Mouse (Mus musculus): ENCODE results near the gene Pon2. TPM values are rescaled to one million over a fixed set of nuclear protein-coding genes. Genes with fewer than 3 reads are reported as not detected.
"Not testable (repeated sequence)": the region's sequence is repeated elsewhere in the genome, so short reads cannot be mapped to it uniquely, and the experiment has no call there.

Gene Pon2
- polyA plus RNA-seq (2014; fragmentation: Nextera tagmentation; extraction: Ambion mirVana) = 60.1 and 61.2 TPM in 2 replicates

DNA sequence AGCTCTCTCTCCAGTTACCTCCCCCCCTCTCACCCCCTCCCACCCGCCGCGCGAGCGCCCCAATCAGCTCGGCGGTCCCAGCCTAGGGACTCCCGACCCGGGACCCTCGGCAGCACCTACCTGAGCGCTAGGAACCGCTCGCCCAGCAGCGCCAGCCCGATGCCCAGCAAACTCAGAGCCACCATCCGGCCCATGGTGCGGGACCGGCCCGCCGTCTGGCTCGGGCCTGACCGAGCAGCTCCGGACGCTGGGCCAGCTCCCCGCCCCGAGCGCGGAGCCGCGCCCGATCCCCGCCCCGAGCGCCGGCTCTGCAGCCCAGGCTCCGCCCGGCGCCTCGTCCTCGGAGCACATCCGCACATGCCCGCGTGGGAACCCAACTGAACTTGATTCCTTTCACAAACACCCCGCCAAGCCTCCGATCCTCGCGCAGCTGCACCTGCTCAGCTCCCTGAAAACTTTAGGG is at the start of gene Pon2:
TSS of gene Pon2 (minus strand) at position 364 of the 463 bp plus-strand sequence.
- peak within 1 kb of the TSS; percentile 77 for H3K9ac ChIP-seq (ENCODE audit: low read depth, low read length)
- 0 out of 2 replicates have a peak, but pooled peaks cover 2% of the 10 kb centered on the region for H3K36me3 ChIP-seq (ENCODE audit: control insufficient read depth, insufficient read depth, low read length)
- DNase-seq (ENCODE audit: low spot score) (peak; percentile 86), ATAC-seq (replicated peaks; ENCODE audit: low FRiP score) (peak; percentile 93)
- H3K9me3 ChIP-seq (ENCODE audit: control insufficient read depth, low read length) = no peaks in the 10 kb centered on the region
- peak within 1 kb of the TSS; percentile 64 for H3K4me3 ChIP-seq (ENCODE audit: low read depth, low read length)
- H3K4me1 ChIP-seq (replicated peaks; ENCODE audit: control insufficient read depth, insufficient read depth, low read length) = peaks cover 21% of the 10 kb centered on the region
- peak within 1 kb of the TSS; percentile 86 for H3K27ac ChIP-seq (ENCODE audit: low read depth, low read length)
- H3K4me2 ChIP-seq = peak within 1 kb of the TSS; percentile 68
- 1% methylated on average over 47 of the region's 47 CpGs for WGBS
- no peaks in the 10 kb centered on the region for H3K27me3 ChIP-seq (replicated peaks; ENCODE audit: control insufficient read depth, insufficient read depth, low read length)

DNA sequence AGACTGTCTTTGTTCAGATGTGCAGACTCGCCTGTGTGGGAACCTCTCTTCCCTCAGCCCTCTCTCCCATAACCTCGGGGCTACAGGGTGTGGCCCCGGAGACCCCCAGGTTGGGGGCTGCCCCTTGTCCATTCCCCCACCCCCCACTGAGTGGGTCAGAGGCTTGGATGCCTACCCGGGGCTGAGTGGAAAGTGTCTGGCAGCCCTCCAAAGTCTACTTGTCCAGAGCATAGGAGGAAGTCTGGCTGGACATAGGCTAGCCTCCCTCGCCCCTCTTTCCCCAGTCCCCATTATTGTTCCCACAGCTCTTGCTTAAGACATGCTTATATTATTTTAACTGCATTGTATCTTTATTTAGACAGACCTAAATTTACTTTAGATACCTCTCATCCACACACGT is 46.0 kb upstream of the Pon2 start:
- WGBS = 78% methylated on average over 6 of the region's 6 CpGs
- DNase-seq (ENCODE audit: low spot score) (no peak), ATAC-seq (replicated peaks; ENCODE audit: low FRiP score) (peak; percentile 47; the same call in 1 of the 2 replicates)

DNA sequence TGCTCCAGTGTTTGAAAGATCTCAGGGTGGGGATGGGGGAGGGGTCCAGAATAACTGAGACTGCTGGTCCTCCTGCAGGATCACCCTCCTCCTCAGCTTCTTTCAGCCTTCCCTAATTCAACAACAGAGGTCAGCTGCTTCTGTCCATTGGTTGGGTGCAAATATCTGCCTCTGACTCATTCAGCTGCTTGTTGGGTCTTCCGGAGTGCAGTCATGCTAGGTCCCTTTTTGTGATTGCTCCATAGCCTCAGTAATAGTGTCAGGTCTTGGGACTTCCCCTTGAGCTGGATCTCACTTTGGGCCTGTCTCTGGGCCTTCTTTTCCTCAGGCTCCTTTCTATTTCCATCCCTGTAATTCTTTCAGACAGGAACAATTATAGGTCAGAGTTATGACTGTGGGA is 41.0 kb upstream of the Pon2 start:
- DNase-seq (ENCODE audit: low spot score); H3K4me3 ChIP-seq (ENCODE audit: low read depth, low read length); H3K4me2 ChIP-seq; H3K27ac ChIP-seq (ENCODE audit: low read depth, low read length); H3K9ac ChIP-seq (ENCODE audit: low read depth, low read length); H3K36me3 ChIP-seq (ENCODE audit: control insufficient read depth, insufficient read depth, low read length); H3K27me3 ChIP-seq (replicated peaks; ENCODE audit: control insufficient read depth, insufficient read depth, low read length); H3K4me1 ChIP-seq (replicated peaks; ENCODE audit: control insufficient read depth, insufficient read depth, low read length); H3K9me3 ChIP-seq (ENCODE audit: control insufficient read depth, low read length); ATAC-seq (replicated peaks; ENCODE audit: low FRiP score): not testable (repeated sequence)
- 84% methylated on average over 1 of the region's 1 CpGs for WGBS

More for the DNA sequence above, 46.0 kb upstream of the Pon2 start:
- Histone ChIP-seq H3K36me3 (ENCODE audit: control insufficient read depth, insufficient read depth, low read length) (no peaks in the 10 kb centered on the region), H3K9ac (ENCODE audit: low read depth, low read length) (no peak overlapping the region), H3K27ac (ENCODE audit: low read depth, low read length) (no peak overlapping the region), H3K4me2 (no peak overlapping the region), H3K4me1 (replicated peaks; ENCODE audit: control insufficient read depth, insufficient read depth, low read length) (no peaks in the 10 kb centered on the region), H3K9me3 (ENCODE audit: control insufficient read depth, low read length) (no peaks in the 10 kb centered on the region), H3K27me3 (replicated peaks; ENCODE audit: control insufficient read depth, insufficient read depth, low read length) (no peaks in the 10 kb centered on the region), H3K4me3 (ENCODE audit: low read depth, low read length) (no peak overlapping the region)

DNA sequence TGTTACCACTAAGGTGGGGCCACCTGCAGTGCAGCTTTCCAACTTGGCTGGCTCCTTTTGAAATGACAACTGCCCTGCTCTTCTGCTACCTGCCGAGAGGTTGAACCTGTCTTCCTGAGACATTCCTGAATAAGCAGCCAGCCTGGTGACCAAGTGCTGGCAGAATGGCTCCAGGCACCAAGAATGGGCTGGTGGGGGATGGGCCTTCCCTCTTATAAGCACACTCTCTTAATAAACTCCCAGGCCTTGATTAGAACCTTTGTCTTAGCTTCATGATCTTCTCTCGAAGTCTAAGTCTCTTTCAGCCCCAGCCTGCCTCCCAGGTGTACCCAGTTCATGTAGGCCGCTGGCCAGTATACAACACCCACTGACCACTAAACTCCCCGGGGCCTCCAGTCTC is 40.5 kb upstream of the Pon2 start:
- DNase-seq (ENCODE audit: low spot score); H3K4me1 ChIP-seq (replicated peaks; ENCODE audit: control insufficient read depth, insufficient read depth, low read length); H3K27me3 ChIP-seq (replicated peaks; ENCODE audit: control insufficient read depth, insufficient read depth, low read length); H3K4me3 ChIP-seq (ENCODE audit: low read depth, low read length); H3K27ac ChIP-seq (ENCODE audit: low read depth, low read length); H3K9ac ChIP-seq (ENCODE audit: low read depth, low read length); H3K9me3 ChIP-seq (ENCODE audit: control insufficient read depth, low read length); ATAC-seq (replicated peaks; ENCODE audit: low FRiP score); H3K4me2 ChIP-seq; H3K36me3 ChIP-seq (ENCODE audit: control insufficient read depth, insufficient read depth, low read length): not testable (repeated sequence)
- 87% methylated on average over 4 of the region's 4 CpGs for WGBS

DNA sequence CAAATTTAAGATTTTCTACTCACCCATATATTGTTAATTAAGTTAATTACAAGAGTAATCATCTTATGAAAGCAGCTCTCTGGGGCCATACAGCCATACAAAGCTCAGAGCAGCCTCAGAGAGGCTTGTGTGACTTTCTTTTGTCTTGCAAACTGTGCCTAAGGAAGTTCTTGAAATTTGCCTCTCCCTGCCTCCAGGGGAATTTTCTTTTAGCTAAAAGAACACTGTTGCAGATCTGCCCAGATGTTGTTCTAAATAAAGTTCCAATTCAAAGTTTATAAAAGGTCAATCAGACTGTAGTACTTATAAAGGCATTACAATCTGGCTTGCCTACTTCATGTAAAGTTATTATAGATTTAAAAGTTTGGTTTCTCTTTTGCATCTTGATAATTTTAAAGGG is 37.8 kb upstream of the Pon2 start:
- H3K27ac ChIP-seq (ENCODE audit: low read depth, low read length); H3K4me1 ChIP-seq (replicated peaks; ENCODE audit: control insufficient read depth, insufficient read depth, low read length); H3K9me3 ChIP-seq (ENCODE audit: control insufficient read depth, low read length); DNase-seq (ENCODE audit: low spot score); H3K9ac ChIP-seq (ENCODE audit: low read depth, low read length); H3K36me3 ChIP-seq (ENCODE audit: control insufficient read depth, insufficient read depth, low read length); H3K27me3 ChIP-seq (replicated peaks; ENCODE audit: control insufficient read depth, insufficient read depth, low read length); H3K4me3 ChIP-seq (ENCODE audit: low read depth, low read length); H3K4me2 ChIP-seq; ATAC-seq (replicated peaks; ENCODE audit: low FRiP score): not testable (repeated sequence)

DNA sequence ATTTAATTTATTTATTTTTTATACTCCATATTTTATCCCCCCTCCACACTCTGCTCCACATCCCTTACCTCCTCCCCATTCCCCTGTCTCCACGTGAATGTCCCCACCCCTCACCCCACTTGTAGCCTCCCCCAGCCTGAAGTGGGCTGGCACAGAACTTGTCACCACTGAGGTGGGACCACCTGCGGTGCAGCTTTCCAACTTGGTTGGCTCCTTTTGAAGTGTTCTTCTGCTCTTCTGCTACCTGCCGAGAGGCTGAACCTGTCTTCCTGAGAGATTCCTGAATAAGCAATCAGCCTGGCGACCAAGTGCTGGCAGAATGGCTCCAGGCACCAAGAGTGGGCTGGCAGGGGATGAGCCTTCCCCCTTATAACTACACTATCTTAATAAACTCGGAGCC is 35.8 kb upstream of the Pon2 start:
- WGBS = 71% methylated on average over 5 of the region's 5 CpGs
- Histone ChIP-seq H3K9me3 (ENCODE audit: control insufficient read depth, low read length) (no peaks in the 10 kb centered on the region), H3K27ac (ENCODE audit: low read depth, low read length) (no peak overlapping the region), H3K4me3 (ENCODE audit: low read depth, low read length) (no peak overlapping the region), H3K36me3 (ENCODE audit: control insufficient read depth, insufficient read depth, low read length) (no peaks in the 10 kb centered on the region), H3K9ac (ENCODE audit: low read depth, low read length) (no peak overlapping the region), H3K27me3 (replicated peaks; ENCODE audit: control insufficient read depth, insufficient read depth, low read length) (no peaks in the 10 kb centered on the region), H3K4me2 (no peak overlapping the region), H3K4me1 (replicated peaks; ENCODE audit: control insufficient read depth, insufficient read depth, low read length) (no peaks in the 10 kb centered on the region)
- DNase-seq (ENCODE audit: low spot score) (no peak), ATAC-seq (replicated peaks; ENCODE audit: low FRiP score) (no peak)

DNA sequence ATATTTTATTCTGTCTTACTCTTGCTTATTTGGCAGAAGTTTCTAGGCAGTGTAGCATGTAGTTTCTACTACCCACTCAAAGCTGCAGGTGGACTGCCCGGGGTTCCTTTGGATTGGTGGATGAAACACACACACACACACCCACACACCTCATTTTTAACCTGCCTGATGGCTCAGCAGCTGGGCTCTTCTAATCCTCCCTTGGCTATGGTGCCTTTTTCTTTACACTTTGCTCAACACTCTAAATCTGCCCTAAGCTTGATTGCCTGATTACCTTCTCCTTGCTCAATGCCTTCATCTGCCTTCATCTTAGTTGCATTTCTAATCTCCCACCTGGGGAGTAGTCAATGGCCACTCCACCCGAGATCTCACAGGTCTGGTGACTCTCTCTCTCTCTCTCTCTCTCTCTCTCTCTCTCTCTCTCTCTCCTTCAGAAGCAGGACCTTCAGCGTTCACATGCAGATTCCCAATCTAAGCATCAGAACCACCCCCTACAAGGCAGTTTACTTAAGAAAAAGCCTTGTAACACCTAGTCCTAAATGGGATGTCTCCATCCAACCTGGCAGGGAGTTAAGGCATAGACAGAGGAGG is 34.4 kb upstream of the Pon2 start:
- Histone ChIP-seq H3K27ac (ENCODE audit: low read depth, low read length) (no peak overlapping the region), H3K4me3 (ENCODE audit: low read depth, low read length) (no peak overlapping the region), H3K27me3 (replicated peaks; ENCODE audit: control insufficient read depth, insufficient read depth, low read length) (no peaks in the 10 kb centered on the region), H3K9me3 (ENCODE audit: control insufficient read depth, low read length) (no peaks in the 10 kb centered on the region), H3K4me2 (no peak overlapping the region), H3K4me1 (replicated peaks; ENCODE audit: control insufficient read depth, insufficient read depth, low read length) (no peaks in the 10 kb centered on the region), H3K9ac (ENCODE audit: low read depth, low read length) (no peak overlapping the region), H3K36me3 (ENCODE audit: control insufficient read depth, insufficient read depth, low read length) (no peaks in the 10 kb centered on the region)
- DNase-seq (ENCODE audit: low spot score) (no peak), ATAC-seq (replicated peaks; ENCODE audit: low FRiP score) (no peak)
- WGBS = 68% methylated on average over 3 of the region's 3 CpGs

DNA sequence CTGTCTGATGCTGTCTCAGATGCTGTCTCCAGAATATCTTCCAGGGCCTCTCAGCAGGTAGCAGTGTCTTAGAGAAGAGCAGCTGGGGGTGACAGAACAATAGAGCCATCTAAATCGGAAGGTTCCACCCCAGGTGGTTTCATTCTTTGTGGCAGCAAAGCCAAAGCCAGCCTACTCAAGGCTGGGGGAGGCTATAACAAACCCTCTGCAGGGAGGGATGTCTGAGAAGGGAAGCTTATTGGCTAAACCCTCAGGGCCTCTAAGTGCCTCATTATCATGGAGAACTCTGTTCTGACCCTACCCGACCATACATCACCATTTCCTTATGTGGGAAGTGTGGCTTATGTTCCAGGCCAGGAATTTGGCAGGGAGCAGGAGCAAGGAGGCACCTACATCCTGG is 26.9 kb upstream of the Pon2 start:
- ATAC-seq (replicated peaks; ENCODE audit: low FRiP score) (no peak), DNase-seq (ENCODE audit: low spot score) (no peak)
- Histone ChIP-seq H3K9me3 (ENCODE audit: control insufficient read depth, low read length) (no peaks in the 10 kb centered on the region), H3K4me1 (replicated peaks; ENCODE audit: control insufficient read depth, insufficient read depth, low read length) (no peaks in the 10 kb centered on the region), H3K36me3 (ENCODE audit: control insufficient read depth, insufficient read depth, low read length) (no peaks in the 10 kb centered on the region), H3K4me3 (ENCODE audit: low read depth, low read length) (no peak overlapping the region), H3K9ac (ENCODE audit: low read depth, low read length) (no peak overlapping the region), H3K27ac (ENCODE audit: low read depth, low read length) (no peak overlapping the region), H3K27me3 (replicated peaks; ENCODE audit: control insufficient read depth, insufficient read depth, low read length) (no peaks in the 10 kb centered on the region), H3K4me2 (no peak overlapping the region)
- 78% methylated on average over 2 of the region's 2 CpGs for WGBS

DNA sequence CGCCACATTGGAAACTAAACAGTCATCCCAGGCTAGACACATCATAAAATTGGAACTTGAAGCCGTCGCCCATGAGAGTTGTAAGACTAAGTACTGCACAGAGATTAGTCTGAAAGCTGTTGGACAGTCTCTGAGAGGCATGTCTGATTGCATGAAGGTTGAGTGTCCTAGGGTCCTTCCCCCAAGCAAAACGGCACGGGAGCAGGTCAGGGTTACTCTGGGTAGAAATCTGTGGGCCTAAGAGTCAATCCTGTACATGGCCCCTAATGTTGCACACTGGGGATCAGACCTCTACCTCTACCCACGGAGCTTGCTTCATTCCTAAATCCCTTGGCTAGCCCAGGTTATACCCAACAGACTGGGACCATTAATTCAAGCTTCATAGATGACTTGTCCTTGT is 25.8 kb upstream of the Pon2 start:
- WGBS = 91% methylated on average over 6 of the region's 6 CpGs
- not testable (repeated sequence) for H3K9me3 ChIP-seq (ENCODE audit: control insufficient read depth, low read length); ATAC-seq (replicated peaks; ENCODE audit: low FRiP score); H3K4me1 ChIP-seq (replicated peaks; ENCODE audit: control insufficient read depth, insufficient read depth, low read length); H3K4me3 ChIP-seq (ENCODE audit: low read depth, low read length); H3K36me3 ChIP-seq (ENCODE audit: control insufficient read depth, insufficient read depth, low read length); H3K27me3 ChIP-seq (replicated peaks; ENCODE audit: control insufficient read depth, insufficient read depth, low read length); DNase-seq (ENCODE audit: low spot score); H3K27ac ChIP-seq (ENCODE audit: low read depth, low read length); H3K4me2 ChIP-seq; H3K9ac ChIP-seq (ENCODE audit: low read depth, low read length)
